ENCODE assay signal across 12 mouse cellular contexts in the genomic region with DNA sequence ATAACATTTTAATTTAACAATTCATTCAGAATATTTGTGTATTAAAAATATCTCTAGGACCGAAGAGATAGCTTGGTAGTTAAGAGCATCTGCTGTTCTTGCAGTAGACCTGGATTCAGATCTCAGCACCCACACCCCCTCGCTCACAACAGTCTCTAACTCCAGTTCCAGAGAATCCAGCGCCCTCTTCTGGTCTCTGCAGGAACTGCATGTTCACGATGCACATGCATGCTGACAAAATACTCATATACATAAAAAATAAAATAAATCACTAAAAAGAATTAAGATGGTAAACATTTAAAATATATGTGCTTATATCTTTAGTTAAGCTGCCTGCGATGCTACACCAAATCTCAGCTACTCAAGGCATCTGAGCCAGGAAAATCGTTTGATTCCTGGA. TPM values are rescaled to one million over a fixed set of nuclear protein-coding genes. Genes with fewer than 3 reads are reported as not detected.
DNase-seq lines count a peak whose midpoint lies in the region; TF ChIP-seq lines count a peak whose summit lies in the region.
"Had no signal": no experiment of that assay in that cellular context is flagged by ENCODE, and none has a peak within 500 bp of the region (broad histone marks: within the 10 kb centered on the region; RNA-seq: fewer than 3 reads in every experiment).

No protein-coding gene starts in this region.

- no peak for DNase-seq in left cerebral cortex, adult 2 months (ENCODE audit: extremely low spot score in 1 of 2, low spot score in 2 of 2)
- DNase-seq in left cerebral cortex, postnatal 4 days, result no peak
- peak; percentile 83 for DNase-seq in A20 (ENCODE audit: low read depth, low spot score)
- peak; percentile 43 for DNase-seq in limb, embryonic 10.5 days (ENCODE audit: low spot score)
- DNase-seq in adrenal gland, adult 18-20 months (ENCODE audit: low spot score in 2 of 2), result no peak
- DNase-seq in adrenal gland, adult 2 months, result no peak
- DNase-seq: cerebellum, postnatal 36 days; kidney, postnatal 14 days had no signal

- 69% methylated on average over 6 of the region's 6 CpGs for WGBS in limb, embryonic 10.5 days

- no peak overlapping the region for H3K4me3 ChIP-seq in left cerebral cortex, adult 2 months
- H3K4me3 ChIP-seq in E14TG2a.4 (replicated peaks; ENCODE audit: low read length), result no peak overlapping the region
- no peak overlapping the region for H3K4me3 ChIP-seq in limb, embryonic 10.5 days
- H3K4me3 ChIP-seq: midbrain, embryonic 12.5 days had no signal

- intact Hi-C loops in left cerebral cortex, adult 2 months (cut with DNase I), result no loop called here
- intact Hi-C loops in left cerebral cortex, postnatal 4 days (cut with DNase I), result loop anchor here (10.0 kb wide), 1 partner anchor 130 kb away; a partner anchor contains a TSS

- H3K27me3 ChIP-seq in E14TG2a.4 (ENCODE audit: insufficient read depth, low read length), result peaks cover 78% of the 10 kb centered on the region
- H3K27me3 ChIP-seq in limb, embryonic 10.5 days (ENCODE audit: low read depth, poor library complexity, severe bottlenecking), result peaks cover 44% of the 10 kb centered on the region

- H3K4me1 ChIP-seq in E14TG2a.4 (replicated peaks; ENCODE audit: low read depth, low read length), result peaks cover 39% of the 10 kb centered on the region
- peaks cover 55% of the 10 kb centered on the region for H3K4me1 ChIP-seq in limb, embryonic 10.5 days

- no peaks in the 10 kb centered on the region for H3K36me3 ChIP-seq in E14TG2a.4 (ENCODE audit: insufficient read depth, low read length)
- H3K36me3 ChIP-seq in limb, embryonic 10.5 days, result no peaks in the 10 kb centered on the region
- H3K36me3 ChIP-seq: heart, embryonic 15.5 days; limb, embryonic 13.5 days; midbrain, embryonic 12.5 days had no signal

- H3K27ac ChIP-seq in left cerebral cortex, adult 2 months, result no peak overlapping the region
- H3K27ac ChIP-seq in limb, embryonic 10.5 days, result no peak overlapping the region
- H3K27ac ChIP-seq: heart, embryonic 15.5 days; limb, embryonic 13.5 days; midbrain, embryonic 12.5 days had no signal

- peaks cover 3% of the 10 kb centered on the region; the same call in 1 of the 2 replicates for H3K9me3 ChIP-seq in E14TG2a.4 (ENCODE audit: low read length)
- H3K9me3 ChIP-seq in limb, embryonic 10.5 days (replicated peaks), result no peaks in the 10 kb centered on the region
- H3K9me3 ChIP-seq: heart, embryonic 15.5 days; limb, embryonic 13.5 days had no signal

- TF ChIP-seq CTCF in left cerebral cortex, adult 2 months (IDR thresholded peaks at IDR 0.05), result peak; percentile 41
- TF ChIP-seq CTCF in E14TG2a.4 (conservative IDR thresholded peaks at IDR 0.05; ENCODE audit: low read length), result peak; percentile 88

RNA-seq across cellular contexts. Expression of a gene that starts 1.2 kb away (rescaled TPM):
- 1 to 10 TPM; 4.0 to 4.4 TPM for total RNA-seq in left cerebral cortex, adult 2 months (2021)
- total RNA-seq in left cerebral cortex, postnatal 4 days (2021), result 1 to 10 TPM; 1.1 to 2.1 TPM
- polyA plus RNA-seq in limb, embryonic 10.5 days (2016; fragmentation: Nextera tagmentation; extraction: Ambion mirVana), result 3.2 and 4.2 TPM in 2 replicates
- total RNA-seq in adrenal gland, adult 18-20 months (2021), result 1 to 10 TPM; 7.3 to 8.6 TPM
- total RNA-seq in adrenal gland, adult 2 months (2021), result 1 to 10 TPM; 4.9 to 6.6 TPM
- polyA plus RNA-seq in adrenal gland, adult 2 months (2012; rRNA removed), result 15.0 and 15.1 TPM in 2 replicates

RNA-seq across cellular contexts. Expression of a gene that starts 17.5 kb away (rescaled TPM):
- total RNA-seq in left cerebral cortex, adult 2 months (2021), result 1 to 10 TPM; 1.1 to 2.2 TPM
- total RNA-seq in left cerebral cortex, postnatal 4 days (2021), result 10 to 100 TPM; 20.6 to 23.8 TPM
- polyA plus RNA-seq in limb, embryonic 10.5 days (2016; fragmentation: Nextera tagmentation; extraction: Ambion mirVana), result 37.2 and 43.9 TPM in 2 replicates
- 1 to 10 TPM; 2.4 to 7.9 TPM for total RNA-seq in adrenal gland, adult 18-20 months (2021)
- total RNA-seq in adrenal gland, adult 2 months (2021), result 1 to 10 TPM; 1.9 to 2.1 TPM
- 6.6 and 8.3 TPM in 2 replicates for polyA plus RNA-seq in adrenal gland, adult 2 months (2012; rRNA removed)

RNA-seq across cellular contexts. Expression of a gene that starts 54.0 kb away (rescaled TPM):
- total RNA-seq in left cerebral cortex, adult 2 months (2021), result under 1 TPM; 0.54 to 0.72 TPM
- total RNA-seq in left cerebral cortex, postnatal 4 days (2021), result under 1 TPM in 1 of 2 experiments, not detected in 1; 0.93 TPM
- 0.34 TPM in 1 of 2 replicates, not detected in the other for polyA plus RNA-seq in limb, embryonic 10.5 days (2016; fragmentation: Nextera tagmentation; extraction: Ambion mirVana)
- under 1 TPM in 1 of 2 experiments, not detected in 1; 0.93 TPM for total RNA-seq in adrenal gland, adult 18-20 months (2021)
- under 1 TPM in 1 of 2 experiments, not detected in 1; 0.46 TPM for total RNA-seq in adrenal gland, adult 2 months (2021)
- not detected in 2 replicates for polyA plus RNA-seq in adrenal gland, adult 2 months (2012; rRNA removed)
- polyA plus RNA-seq: heart, embryonic 15.5 days; limb, embryonic 13.5 days; midbrain, embryonic 12.5 days had no signal

RNA-seq across cellular contexts. Expression of a gene that starts 57.7 kb away (rescaled TPM):
- 100 to 1,000 TPM; 242 to 247 TPM for total RNA-seq in left cerebral cortex, adult 2 months (2021)
- 100 to 1,000 TPM; 183 to 190 TPM for total RNA-seq in left cerebral cortex, postnatal 4 days (2021)
- 185 and 196 TPM in 2 replicates for polyA plus RNA-seq in limb, embryonic 10.5 days (2016; fragmentation: Nextera tagmentation; extraction: Ambion mirVana)
- 100 to 1,000 TPM; 231 to 238 TPM for total RNA-seq in adrenal gland, adult 18-20 months (2021)
- total RNA-seq in adrenal gland, adult 2 months (2021), result 100 to 1,000 TPM; 221 to 237 TPM
- 319 and 344 TPM in 2 replicates for polyA plus RNA-seq in adrenal gland, adult 2 months (2012; rRNA removed)

Comparison
In these comparisons a context has a peak if more than half of its experiments do, and no peak if none do; other contexts are left out.
1. DNase-seq: peak in A20 (single experiment) and limb, embryonic 10.5 days (single experiment); none in left cerebral cortex, adult 2 months (0 of 2), left cerebral cortex, postnatal 4 days (single experiment), adrenal gland, adult 18-20 months (0 of 2) and adrenal gland, adult 2 months (single experiment).